Mouse (Mus musculus): ENCODE data around the gene Xrcc1.
"Not testable (repeated sequence)": the region's sequence is repeated elsewhere in the genome, so short reads cannot be mapped to it uniquely, and the experiment has no call there.

Gene Xrcc1

GRCm38 (mm10) chr7:24595464-24595863 lies 49.4 kb downstream of the Xrcc1 start:
- DNase-seq (ENCODE audit: extremely low read depth, insufficient read length, low spot score) = no peak

GRCm38 (mm10) chr7:24598121-24598520 lies 52.0 kb downstream of the Xrcc1 start:
- DNase-seq (ENCODE audit: extremely low read depth, insufficient read length, low spot score) = no peak

DNA sequence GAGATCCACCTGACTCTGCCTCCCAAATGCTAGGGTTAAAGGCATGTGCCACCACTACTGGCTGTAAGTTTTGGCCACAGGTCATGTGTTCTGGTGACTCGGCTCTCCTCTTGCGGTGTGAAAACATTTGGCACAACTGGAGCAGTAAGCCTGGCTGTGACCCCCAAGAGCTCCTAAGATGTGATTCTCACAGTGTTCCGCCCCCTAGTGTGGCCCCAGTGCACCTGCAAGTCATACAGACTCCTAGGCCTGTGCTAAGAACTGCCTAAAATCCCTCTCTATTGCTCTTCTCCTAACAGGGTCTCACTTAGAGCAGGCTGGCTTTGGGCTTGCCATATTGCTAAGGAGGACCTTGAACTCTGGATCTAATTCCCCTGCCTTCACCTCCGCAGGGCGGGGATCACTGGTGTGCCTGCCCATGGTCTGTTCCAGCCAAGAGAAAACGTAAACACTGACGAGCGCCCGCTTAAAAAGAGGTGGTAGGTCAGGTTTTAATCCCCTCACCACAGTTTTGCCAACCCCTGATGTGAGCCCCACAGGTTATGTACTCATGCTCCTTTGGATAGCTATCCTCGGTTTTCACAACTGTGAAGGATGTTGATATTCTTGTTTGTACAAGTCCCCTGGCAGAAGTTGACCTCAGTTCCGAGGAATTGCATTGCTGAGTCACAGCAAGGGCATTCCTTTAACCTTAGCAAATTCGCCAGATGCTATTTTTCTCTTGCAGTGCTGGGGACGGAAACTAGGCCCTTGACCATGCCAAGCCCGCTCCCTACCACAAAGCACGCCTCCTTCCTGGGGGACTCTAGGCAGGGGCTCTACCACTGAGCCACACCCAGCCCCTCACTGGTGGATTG lies 53.4 kb downstream of the Xrcc1 start:
- peak; percentile 71 for DNase-seq (ENCODE audit: extremely low read depth, insufficient read length, low spot score)

DNA sequence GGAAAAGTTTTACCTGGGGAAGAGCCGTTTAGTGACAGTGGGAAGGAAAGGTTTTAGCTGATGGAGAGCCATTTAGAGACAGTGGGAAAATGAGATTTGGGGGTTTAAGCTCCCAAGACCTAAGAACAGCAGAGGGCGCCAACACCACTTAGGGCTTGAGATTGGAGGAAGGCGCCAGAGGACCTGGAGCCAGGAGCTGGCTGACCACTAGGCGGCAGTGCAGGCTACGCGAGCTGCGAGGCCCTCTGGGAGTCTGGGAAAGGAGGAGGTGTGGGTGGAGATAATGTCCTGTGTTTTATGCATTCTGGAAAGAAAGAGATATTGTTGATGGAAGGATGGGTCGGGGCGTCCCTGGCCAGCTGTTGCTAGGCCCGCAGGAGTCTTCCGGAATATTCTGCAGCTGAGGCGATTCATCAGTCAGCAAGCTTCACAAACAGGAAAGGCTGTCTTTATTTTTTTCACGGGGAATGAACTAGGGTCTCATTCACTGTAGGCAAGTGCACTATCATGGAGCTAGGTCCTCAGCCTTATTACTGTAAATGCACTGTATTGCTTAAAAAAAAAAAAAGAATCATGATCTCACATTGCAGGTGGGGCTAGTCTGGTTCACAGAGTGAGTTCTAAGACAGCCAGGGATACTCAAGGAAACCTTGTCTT lies 55.0 kb downstream of the Xrcc1 start:
- peak; percentile 83 for DNase-seq (ENCODE audit: extremely low read depth, insufficient read length, low spot score)

GRCm38 (mm10) chr7:24605561-24605960 lies 59.5 kb downstream of the Xrcc1 start:
- no peak for DNase-seq (ENCODE audit: extremely low read depth, insufficient read length, low spot score)

DNA sequence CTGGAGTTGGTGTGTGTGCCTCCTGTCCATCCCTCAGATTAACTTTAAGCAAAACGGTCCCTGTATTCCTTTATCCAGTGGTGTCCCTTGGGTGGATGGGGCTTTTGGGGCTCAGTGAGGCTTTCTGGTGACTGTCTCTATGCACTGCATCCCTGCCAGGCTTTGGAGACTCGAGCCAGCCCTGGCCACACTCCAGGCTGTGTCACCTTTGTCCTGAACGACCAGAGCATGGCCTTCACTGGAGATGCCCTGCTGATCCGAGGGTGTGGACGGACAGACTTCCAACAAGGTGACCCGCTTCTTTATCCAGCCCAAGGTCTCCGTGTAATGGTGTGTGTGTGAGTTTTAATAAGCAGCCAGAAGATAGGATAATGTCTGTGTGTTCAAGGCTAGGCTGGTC lies 60.0 kb downstream of the Xrcc1 start:
- DNase-seq (ENCODE audit: extremely low read depth, insufficient read length, low spot score) = no peak

DNA sequence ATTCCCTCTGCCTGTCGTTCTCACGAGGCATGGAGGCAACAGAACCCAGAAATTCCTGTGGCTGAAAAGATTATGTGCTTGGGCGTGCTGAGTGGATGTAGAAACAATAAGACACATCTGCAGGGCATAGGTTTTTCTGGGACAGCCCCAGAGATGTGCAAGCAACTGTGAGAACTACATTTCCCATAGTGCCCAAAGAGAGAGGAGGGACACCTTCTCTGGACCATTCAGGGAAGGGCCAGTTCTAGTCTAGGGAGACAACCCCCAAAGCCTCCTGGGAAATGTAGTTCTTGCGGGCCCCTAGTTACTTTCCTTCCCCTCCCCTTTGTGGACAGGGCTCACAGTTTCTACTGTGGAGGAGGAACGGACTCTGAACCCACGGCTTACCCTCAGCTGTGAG lies 61.9 kb downstream of the Xrcc1 start:
- no peak for DNase-seq (ENCODE audit: extremely low read depth, insufficient read length, low spot score)

- DNase-seq (ENCODE audit: extremely low read depth, insufficient read length, low spot score) = no peak
Measured at GRCm38 (mm10) chr7:24608561-24608960, 62.5 kb downstream of the Xrcc1 start.

DNA sequence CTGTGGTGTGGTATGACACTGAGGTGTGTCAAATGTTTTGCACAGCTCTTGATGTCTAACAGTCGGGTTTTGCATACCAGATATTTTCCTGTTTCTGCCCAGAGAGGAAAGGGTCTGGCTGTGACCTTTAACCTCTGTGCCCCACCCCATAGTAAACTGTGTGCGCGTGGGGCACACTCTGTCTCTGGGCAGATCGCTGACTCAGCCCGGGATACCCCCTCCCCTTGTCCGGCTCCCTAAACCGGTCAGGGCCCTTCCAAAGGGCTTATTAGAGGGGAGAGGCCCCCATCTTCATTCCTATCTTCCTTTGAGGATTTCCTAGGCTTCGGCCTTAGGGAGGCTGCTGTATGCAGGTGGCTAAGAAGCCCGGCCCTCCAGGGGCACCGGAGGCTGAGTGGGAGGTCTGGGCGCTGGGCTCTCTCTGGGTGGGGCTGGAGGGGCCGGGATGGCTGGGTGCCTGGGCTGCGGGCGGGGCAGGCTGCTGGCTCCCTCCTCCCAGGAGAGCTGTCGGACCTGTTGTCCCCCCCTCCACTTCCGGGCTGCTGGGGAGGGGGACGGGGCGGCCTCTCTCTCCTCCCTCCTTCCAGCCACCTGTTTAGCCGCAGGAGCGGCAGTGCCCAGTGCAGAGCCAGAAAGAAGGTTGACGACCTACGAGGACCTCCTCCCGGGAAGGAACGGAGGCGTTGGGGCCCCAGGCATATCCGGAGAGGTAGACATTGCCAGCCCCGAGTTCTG lies 64.2 kb downstream of the Xrcc1 start, which contains the start of gene Phldb3:
Phldb3 (plus strand) TSS at position 620 of the 735 bp plus-strand sequence.
- DNase-seq (ENCODE audit: extremely low read depth, insufficient read length, low spot score) = peak; percentile 66

DNA sequence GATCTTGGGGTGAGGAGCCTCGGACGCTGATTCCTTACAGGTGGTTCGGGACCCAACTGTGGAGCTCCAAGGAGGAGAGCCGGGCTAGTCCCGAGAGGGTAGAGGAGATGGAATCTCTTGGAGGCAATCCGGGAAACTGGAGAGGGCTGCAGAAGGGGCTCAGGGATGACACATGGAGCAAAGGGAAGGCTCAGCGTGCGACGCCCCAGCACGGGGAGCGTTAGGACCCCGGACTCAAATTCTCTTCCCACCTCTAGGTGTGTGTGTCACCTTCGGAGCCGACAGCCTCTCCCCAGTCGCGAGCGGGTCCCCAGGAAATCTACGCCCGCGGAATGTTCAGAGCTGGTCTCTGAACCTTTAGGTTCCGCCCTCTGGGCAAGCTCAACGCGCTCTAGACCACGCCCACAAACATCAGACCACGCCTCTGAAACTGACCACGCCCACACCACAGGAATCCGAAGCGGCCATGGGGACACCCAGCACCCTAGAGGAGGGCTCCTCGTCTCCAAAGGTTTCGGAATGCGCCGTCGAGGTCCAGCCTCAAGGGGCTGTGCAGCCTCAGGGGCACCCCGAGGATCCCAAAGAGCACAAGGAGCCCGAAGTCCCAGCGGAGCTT lies 64.9 kb downstream of the Xrcc1 start:
- DNase-seq (ENCODE audit: extremely low read depth, insufficient read length, low spot score) = peak; percentile 89

DNA sequence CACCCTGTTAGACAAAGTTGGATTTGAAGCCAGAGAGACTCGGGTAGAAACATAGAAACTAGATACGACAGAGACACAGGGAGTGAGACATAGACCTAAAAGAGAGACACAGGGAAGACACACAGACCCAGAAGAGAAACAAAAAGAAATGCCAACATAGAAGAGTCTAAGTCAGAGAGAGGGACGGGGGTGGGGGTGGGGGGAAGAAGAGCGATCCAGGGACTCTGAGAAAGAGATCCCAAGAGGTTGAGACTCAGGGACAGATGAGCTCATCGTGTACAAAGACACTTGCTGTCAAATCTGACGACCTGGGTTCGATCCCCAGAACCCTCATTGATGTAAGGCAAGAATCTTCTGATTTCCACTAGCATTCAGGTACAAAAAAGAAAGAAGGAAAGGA lies 65.6 kb downstream of the Xrcc1 start:
- no peak for DNase-seq (ENCODE audit: extremely low read depth, insufficient read length, low spot score)

GRCm38 (mm10) chr7:24612308-24612910 lies 66.3 kb downstream of the Xrcc1 start:
- no peak for DNase-seq (ENCODE audit: extremely low read depth, insufficient read length, low spot score)

DNA sequence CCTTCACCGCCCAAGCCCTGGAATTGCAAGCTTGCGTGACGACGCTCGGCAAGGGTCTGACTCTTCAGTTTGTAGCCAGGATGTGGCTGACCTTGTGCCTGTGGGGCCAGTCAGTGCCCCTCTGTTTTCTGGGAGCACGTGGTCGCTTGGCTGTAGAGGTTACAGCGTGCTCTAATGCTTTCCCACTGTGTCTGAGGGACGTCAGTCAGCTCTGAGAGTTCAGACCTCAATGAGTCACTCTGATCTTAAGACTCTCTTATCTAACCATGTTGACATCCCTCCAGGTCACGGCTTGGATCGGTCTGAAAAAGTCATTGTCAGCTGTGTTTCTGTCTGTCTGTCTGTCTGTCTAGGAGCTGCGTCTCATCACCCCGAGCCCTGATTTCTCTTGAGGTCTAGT lies 68.7 kb downstream of the Xrcc1 start:
- DNase-seq (ENCODE audit: extremely low read depth, insufficient read length, low spot score) = no peak

- DNase-seq (ENCODE audit: extremely low read depth, insufficient read length, low spot score) = no peak
Measured at GRCm38 (mm10) chr7:24617763-24618162, 71.7 kb downstream of the Xrcc1 start.

DNA sequence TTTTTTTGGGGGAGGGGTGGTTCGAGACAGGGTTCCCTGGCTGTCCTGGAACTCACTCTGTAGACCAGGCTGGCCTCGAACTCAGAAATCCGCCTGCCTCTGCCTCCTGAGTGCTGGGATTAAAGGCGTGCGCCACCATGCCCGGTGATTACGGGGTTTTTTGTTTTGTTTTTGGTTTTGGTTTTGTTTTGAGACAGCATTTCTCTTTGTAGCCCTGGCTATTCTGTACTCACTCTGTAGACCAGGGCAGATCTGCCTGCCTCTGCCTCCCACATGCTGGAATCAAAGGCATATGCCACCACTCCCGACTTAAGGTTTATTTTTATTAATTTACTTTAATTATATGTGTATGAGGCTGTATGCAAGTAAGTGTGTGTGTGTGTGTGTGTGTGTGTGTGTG lies 72.3 kb downstream of the Xrcc1 start:
- DNase-seq (ENCODE audit: extremely low read depth, insufficient read length, low spot score) = not testable (repeated sequence)

DNA sequence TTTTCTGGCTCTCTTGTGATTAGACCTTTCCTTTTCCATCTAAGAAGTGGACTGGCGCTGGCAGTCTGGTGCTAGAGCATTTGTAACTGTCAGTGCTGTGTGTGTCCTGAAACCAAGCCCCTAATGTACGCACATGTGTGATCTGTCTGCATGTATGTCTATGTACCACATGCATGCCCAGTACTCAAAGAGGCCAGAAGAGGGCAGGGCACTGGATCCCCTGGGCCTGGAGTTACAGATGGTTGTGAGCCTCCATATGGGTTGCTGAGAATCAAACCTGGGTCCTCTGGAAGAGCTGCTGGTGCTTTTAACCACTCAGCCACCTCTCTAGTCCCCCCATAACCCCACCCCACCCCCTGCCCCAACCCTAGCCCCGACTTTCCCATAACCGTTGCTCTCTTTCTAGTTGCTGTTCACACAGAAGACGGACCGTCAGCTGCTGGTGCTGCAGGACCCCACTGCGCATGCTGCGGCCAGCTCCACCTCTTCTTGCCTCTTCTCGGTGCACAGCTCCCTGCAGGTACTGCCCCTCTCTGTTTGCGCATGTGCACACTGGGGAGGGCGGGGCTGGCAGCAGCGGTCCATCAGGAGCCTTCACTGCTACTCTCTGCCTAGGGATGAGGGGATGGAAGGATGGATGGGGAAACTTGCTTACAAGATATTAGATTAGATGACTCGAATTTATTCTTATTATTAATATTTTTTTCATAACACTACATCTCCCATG lies 73.7 kb downstream of the Xrcc1 start:
- DNase-seq (ENCODE audit: extremely low read depth, insufficient read length, low spot score) = no peak

- DNase-seq (ENCODE audit: extremely low read depth, insufficient read length, low spot score) = no peak
Measured at GRCm38 (mm10) chr7:24621193-24621592, 75.1 kb downstream of the Xrcc1 start.

DNA sequence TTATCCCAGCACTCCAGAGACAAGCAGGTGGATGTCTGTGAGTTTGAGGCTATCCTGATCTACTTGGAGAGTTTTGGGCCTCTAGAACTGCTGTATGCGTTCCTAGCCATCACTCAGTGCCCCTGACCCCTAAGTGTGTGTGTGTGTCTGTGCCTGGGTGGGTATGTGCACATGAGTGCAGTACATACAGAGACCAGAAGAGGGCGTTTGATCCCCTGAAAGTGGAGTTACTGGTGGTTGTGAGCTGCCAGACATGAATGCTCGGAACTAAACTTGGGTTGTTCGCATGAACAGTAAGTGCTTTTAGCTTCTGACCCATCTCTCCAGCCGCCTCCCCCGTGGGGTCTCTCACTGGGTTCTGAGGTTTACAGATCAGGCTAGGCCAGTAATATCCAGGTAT lies 76.9 kb downstream of the Xrcc1 start:
- DNase-seq (ENCODE audit: extremely low read depth, insufficient read length, low spot score) = no peak

All from 3134 (cell line).